Mouse (Mus musculus) left cerebral cortex, postnatal 10 days (tissue): Measurements from ENCODE around the gene Ppfia1. TPM values are rescaled to one million over a fixed set of nuclear protein-coding genes. Genes with fewer than 3 reads are reported as not detected.

Experiments
- DNase-seq, 2 experiments: peaks; one replicate each; pipeline ENCODE4 v3.0.0; 2021 to 2022; ENCODE audit warnings: low spot score in 2 of 2, mixed read lengths in 1 of 2; ENCODE audit errors: extremely low spot score in 1 of 2
- intact Hi-C: fragments of 180-260 bp; cut with DNase I; formaldehyde crosslinking; loops from one replicate; pipeline ENCODE4 v1.15.1; 2025
- total RNA-seq, 2 experiments: library from RNA; stranded (reverse); gene quantifications; 2 replicates each; pipeline ENCODE4 v1.2.3; 2021

Ppfia1 gene
- total RNA-seq, 2 experiments from 2014 or later, result 33.5 to 35.9 TPM

DNA sequence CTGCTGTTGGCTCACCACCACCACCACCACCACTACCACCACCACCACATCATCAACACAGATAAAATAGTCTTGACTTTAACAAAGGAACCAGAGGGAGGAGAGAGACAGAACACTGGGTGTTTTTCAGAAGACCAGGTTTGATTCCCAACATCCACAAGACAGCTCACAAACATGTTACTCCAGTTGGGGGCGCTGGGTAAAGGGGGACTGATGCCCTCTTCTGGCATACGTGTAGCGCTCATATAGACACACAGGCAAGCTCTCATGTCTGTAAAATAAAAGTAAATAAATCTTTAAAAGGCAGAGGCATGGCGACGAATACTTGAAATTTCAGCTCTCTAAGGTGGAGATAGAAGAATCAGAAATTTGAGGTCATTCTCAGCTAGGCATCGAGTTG, 5.0 kb upstream of the Ppfia1 start:
- DNase-seq, result no peak
- intact Hi-C loops, result no loop called here

DNA sequence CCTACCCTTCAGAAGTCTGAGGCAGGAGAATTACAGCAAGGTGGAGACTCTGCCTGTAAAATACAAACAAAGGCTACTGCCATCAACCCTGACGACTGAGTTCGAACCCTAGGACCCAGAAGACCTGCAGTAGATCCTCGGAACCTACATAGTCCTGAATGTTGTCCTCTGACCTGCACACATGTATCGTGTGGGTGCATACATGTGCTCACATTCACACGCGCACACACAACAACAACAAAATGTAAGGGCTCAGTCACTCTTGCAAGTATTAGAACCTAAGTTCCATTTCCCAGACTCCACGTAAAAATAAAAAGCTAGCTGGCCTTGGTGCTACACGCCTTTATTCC, 569 bp upstream of the Ppfia1 start:
- no peak for DNase-seq
- intact Hi-C loops, result no loop called here

GRCm38 (mm10) chr7:144552274-144552673, 1.3 kb downstream of the Ppfia1 start:
- intact Hi-C loops, result no loop called here
- no peak for DNase-seq

- intact Hi-C loops, result no loop called here
- DNase-seq, result no peak
Observed at GRCm38 (mm10) chr7:144550811-144551210, 2.7 kb downstream of the Ppfia1 start.

DNA sequence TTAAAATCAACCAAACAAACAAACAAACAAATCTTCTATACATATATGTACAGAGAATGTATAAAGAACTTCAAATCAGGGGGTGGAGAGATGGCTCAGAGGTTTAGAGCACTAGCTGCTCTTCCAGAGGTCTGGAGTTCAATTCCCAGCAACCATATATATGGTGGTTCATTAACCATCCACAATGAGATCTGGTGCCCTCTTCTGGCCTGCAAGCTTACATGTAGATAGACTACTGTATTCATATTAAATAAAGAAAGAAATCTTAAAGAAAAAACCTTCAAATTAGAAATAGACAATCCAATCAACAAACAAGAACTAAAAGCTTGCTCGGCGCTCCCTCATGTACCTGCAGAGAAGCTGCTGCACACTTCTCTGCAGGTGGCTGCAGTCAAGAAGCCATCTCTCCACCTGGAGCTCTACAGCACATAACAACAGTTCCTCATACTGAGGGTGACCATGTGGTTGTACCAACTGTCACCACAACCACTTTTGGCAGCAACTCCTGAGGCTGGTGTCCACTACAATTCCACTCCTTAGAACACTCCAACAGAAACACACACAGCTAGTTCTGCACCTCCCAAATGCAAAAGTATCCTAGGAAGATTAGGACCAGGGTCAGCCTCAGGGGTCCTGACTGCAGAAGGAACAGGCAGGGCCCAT, 3.5 kb downstream of the Ppfia1 start:
- no peak for DNase-seq
- intact Hi-C loops, result no loop called here

DNA sequence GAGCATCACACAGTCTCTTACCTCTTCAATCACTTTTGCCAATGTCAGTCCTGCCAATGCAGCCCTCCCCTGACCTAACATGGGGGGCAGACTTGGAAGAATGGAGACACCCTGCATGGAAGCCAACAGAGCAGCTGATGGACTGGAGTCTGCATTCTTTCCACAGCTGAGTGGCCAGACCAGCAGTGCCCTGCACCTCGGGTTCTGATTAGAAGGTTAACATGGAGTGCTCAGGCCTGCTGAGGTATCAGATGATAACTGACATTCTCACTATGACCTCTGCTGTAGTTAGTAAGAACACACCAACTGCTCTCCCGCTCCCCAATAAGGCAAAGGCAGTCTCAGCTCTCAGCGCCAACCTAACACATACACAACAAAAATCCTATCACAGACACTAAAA, 8.3 kb downstream of the Ppfia1 start:
- intact Hi-C loops, result no loop called here
- DNase-seq, result no peak

- no peak for DNase-seq
- intact Hi-C loops, result no loop called here
Observed at GRCm38 (mm10) chr7:144541351-144541750, 12.2 kb downstream of the Ppfia1 start.

GRCm38 (mm10) chr7:144539146-144539545, 14.4 kb downstream of the Ppfia1 start:
- DNase-seq, result no peak
- intact Hi-C loops, result no loop called here

GRCm38 (mm10) chr7:144538030-144538644, 15.4 kb downstream of the Ppfia1 start:
- intact Hi-C loops, result no loop called here
- DNase-seq, result no peak

DNA sequence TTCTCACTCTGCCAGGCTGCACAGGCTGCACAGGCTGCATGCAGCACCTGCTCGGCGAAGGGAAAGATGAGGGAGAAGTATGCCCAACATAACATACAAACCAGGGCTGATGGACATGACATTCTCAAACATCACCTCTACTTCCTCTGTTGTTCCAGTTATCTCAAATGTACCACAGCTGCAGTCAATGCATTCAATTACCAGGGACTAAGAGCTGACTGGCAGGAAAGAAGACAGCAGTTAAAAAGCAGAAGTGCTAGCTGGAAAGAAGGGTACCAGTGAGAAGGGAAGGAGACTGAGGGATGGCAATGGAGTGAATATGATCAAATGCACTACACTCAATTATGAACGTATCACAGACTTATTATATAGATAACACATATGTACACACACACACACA, 17.2 kb downstream of the Ppfia1 start:
- no peak for DNase-seq
- intact Hi-C loops, result no loop called here

DNA sequence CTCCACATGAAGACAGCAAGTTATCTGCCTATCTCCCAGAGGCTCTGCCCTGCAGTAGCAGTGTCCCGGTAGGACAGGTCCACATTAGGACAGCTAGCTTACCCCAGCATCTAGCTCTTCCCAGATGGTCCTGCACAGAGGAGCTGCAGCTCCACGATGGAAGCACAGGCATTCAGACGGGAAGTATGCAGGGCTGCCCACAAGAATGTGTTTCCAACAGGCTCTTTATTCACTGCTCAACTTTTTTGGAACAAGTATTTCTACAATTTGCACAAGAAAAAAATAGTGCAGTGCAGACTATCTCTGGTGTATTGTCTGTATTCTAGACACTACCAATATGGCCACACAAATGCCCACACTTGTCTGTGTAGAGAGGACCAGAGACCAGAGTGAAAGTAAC, 18.8 kb downstream of the Ppfia1 start:
- intact Hi-C loops, result no loop called here
- DNase-seq, result no peak

DNA sequence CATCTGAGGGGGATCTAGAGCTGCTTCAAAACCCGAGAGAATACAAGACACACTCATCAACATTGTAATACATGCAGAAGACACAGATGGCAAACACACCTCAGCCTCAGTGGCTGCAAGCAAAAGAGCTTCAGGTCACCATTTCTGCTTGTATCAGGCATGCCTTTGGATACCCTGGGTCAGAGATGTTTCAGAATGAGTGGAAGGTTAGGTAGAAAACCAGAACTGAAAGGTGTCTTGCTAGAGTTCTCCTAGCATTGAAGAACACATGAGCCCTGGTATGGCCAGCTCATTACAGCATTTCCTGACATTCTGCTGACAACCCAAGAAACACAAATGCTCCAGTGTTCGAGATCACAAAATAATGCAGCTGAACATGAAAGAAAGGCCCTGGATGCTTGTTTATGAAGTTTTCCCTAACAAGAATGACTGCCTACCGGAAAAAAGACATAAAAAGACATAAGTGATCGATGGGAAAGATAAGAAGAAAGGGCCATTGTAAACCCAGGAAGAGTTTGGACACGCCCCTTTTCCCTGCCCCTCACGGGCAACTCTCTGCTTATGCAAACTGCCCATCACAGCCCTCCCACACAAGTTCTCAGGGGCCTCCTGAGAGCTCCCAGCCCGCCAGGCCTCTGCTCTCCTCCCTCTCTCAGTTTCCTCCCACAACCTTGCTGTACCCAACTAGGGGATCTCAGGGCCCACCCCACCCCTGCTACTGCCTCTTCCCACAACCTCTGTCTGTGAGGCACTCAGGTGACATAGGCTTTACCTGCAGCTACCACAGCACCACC, 21.7 kb downstream of the Ppfia1 start:
- no peak for DNase-seq
- intact Hi-C loops, result no loop called here

- intact Hi-C loops, result no loop called here
- DNase-seq, result no peak
Observed at GRCm38 (mm10) chr7:144529851-144530250, 23.7 kb downstream of the Ppfia1 start.

DNA sequence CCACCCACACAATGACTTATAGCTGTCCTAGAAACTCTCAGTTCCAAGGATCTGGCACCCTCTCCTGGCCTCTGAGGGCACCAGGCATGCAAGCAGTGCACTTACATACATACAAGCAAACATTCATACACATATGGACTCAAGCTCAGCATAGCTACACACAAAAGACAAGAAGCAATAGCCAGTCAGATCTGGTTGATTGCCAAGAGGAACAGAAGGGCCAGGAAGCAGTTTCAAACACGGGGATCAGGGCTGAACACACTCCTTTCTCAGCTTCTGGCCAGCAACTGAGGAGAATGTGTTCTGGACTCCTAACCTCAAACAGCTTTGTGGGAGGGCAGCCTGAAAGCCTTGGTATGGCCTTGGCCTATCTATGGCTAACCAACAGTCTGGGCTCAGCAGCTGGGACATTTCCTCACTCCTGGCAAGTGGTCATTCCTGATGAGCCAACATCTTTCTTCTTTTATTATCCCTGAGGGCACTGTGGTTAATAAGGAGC, 25.8 kb downstream of the Ppfia1 start:
- intact Hi-C loops, result no loop called here

GRCm38 (mm10) chr7:144526649-144527048, 26.9 kb downstream of the Ppfia1 start:
- no peak for DNase-seq
- intact Hi-C loops, result no loop called here

More for the DNA sequence above, 25.8 kb downstream of the Ppfia1 start:
- no peak for DNase-seq

DNA sequence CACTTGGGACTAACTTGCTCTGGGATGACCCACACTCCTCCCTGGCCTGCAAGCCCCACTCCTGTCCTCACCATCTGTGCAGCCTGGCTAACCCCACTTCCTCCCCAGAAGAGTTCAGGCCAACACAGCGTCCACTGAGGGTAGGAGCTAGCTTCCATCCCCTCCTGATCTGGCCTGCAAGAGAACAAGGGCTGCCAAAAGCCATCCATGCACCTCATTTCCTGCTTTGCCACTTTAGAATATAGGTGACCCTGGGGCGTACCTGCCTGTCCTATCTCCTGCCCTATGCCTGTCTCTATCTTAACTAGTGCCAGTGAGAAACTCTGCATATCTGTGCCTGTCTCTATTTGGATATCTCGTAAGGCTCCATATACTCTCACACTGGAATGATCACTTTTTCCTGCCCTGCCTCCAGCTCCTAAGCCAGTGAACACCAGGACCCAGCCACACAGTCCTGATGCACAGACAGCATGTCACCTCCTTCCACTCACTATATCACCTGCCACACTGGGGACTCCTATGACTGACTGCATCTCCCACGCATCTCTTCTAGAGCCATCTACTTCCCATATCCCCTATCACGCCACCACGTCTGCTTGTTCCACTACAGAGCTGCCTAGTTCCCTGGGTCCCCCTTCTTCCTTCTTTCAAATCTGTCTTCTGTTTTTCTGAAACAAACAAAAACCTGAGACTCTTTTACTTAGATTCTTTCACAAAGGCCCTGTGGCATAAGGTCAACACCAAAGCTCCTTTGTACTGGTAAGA, 28.9 kb downstream of the Ppfia1 start:
- DNase-seq, result no peak
- intact Hi-C loops, result no loop called here

GRCm38 (mm10) chr7:144523415-144523814, 30.1 kb downstream of the Ppfia1 start:
- DNase-seq, result no peak
- intact Hi-C loops, result no loop called here

DNA sequence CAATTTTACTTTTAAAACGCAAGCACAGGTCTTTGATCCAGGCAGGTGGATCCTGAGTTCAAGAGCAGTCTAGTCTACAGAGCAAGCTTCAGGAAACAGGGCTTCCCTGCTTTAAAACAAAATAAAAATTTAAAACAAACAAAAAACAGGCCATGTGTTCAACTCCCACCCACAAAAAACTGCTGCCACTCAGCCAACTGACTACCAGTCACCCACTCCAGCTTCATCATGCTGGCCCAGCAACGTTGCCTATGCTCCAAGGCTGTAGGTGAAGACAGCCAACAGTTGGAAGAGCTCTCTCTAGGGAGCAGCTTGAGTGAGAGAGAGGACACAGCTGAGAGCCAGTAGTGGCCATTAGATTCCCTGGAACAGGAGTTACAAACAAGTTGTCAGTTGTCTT, 31.6 kb downstream of the Ppfia1 start:
- DNase-seq, result no peak

DNA sequence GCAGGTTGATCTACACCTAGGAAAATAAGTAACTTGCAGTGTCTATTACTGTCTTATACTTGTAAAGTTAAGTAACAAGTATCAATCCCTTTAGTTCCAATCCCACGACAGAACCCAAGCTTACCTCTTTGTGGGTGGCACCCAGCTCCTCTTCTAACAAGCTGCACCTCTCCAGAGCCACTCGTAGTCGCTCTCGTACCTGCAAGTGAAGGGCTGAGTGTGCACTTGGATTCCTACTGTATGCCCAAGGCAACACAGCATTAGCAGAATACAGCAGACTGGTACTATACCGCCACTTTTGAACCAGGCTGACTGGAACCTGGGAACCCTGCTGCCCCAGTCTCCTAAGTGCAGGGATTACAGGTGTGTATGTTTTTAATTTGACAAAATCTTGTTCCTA, 33.7 kb downstream of the Ppfia1 start:
- no peak for DNase-seq
- intact Hi-C loops, result no loop called here

More for the DNA sequence above, 31.6 kb downstream of the Ppfia1 start:
- intact Hi-C loops, result no loop called here
